Mouse (Mus musculus): ENCODE results near the gene Sbk2. TPM values are rescaled to one million over a fixed set of nuclear protein-coding genes. Genes with fewer than 3 reads are reported as not detected.

The Sbk2 gene
- polyA plus RNA-seq, 1 experiment from 2014 or later = not detected

DNA sequence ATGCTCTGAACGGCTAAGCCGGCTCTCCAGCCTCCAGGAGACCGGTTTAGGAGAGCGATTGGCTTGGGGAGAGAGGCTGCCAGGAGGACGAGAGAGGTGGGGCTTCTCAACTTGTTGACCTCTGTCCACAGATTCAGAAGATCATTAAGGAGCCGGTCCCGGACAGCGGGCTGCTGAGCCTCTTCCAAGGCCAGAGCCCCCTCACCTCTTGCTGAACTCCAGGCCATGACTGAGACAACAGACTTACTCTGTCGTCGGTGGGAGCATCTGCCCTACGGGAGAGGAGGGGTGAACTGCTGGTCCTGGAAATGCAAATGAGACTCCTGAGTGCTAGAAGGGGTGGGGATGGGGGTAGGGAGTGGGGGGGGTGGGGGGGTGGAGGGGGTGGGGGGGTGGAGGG is 69.0 kb downstream of the Sbk2 start:
- H3K4me1 ChIP-seq (ENCODE audit: control insufficient read depth, insufficient read depth, low read length) = no peaks in the 10 kb centered on the region
- DNase-seq (ENCODE audit: low spot score) (no peak), ATAC-seq (ENCODE audit: insufficient read depth, low FRiP score, low TSS enrichment) (no peak)
- 57% methylated on average over 10 of the region's 11 CpGs for WGBS
- no peak overlapping the region for H3K27ac ChIP-seq (ENCODE audit: low read depth, low read length)
- H3K4me3 ChIP-seq (ENCODE audit: low read depth, low read length) = no peak overlapping the region
- H3K36me3 ChIP-seq (ENCODE audit: control insufficient read depth, insufficient read depth, low read length) = no peaks in the 10 kb centered on the region
- H3K9me3 ChIP-seq (ENCODE audit: control insufficient read depth, low read length) = no peaks in the 10 kb centered on the region
- no peaks in the 10 kb centered on the region for H3K27me3 ChIP-seq (ENCODE audit: control insufficient read depth, insufficient read depth, low read length)
- no peak overlapping the region for H3K9ac ChIP-seq (ENCODE audit: low read length)
- no peak overlapping the region for H3K4me2 ChIP-seq (ENCODE audit: low read depth)

Other genes with a start within 250 kb of the Sbk2 start
- gene Tmem150b, start 239.2 kb downstream of the Sbk2 start, polyA plus RNA-seq (2014; fragmentation: Nextera tagmentation; extraction: Ambion mirVana) = 0.17 TPM in 1 of 2 replicates, not detected in the other
- gene Kmt5c, start 224.3 kb downstream of the Sbk2 start, polyA plus RNA-seq (2014; fragmentation: Nextera tagmentation; extraction: Ambion mirVana) = 80.6 and 87.0 TPM in 2 replicates
- gene Cox6b2, start 211.3 kb downstream of the Sbk2 start, polyA plus RNA-seq (2014; fragmentation: Nextera tagmentation; extraction: Ambion mirVana) = 23.0 and 27.0 TPM in 2 replicates
- not detected in 2 replicates for gene Fam71e2, start 193.1 kb downstream of the Sbk2 start, polyA plus RNA-seq (2014; fragmentation: Nextera tagmentation; extraction: Ambion mirVana)
- 0.16 TPM in 1 of 2 replicates, not detected in the other for gene Il11, start 181.5 kb downstream of the Sbk2 start, polyA plus RNA-seq (2014; fragmentation: Nextera tagmentation; extraction: Ambion mirVana)
- gene Tmem190, start 181.5 kb downstream of the Sbk2 start, polyA plus RNA-seq (2014; fragmentation: Nextera tagmentation; extraction: Ambion mirVana) = not detected in 2 replicates
- 1.7 and 2.2 TPM in 2 replicates for gene Tmem238, start 174.8 kb downstream of the Sbk2 start, polyA plus RNA-seq (2014; fragmentation: Nextera tagmentation; extraction: Ambion mirVana)
- 157 and 169 TPM in 2 replicates for gene Rpl28, start 171.5 kb downstream of the Sbk2 start, polyA plus RNA-seq (2014; fragmentation: Nextera tagmentation; extraction: Ambion mirVana)
- 422 and 471 TPM in 2 replicates for gene Ube2s, start 151.8 kb downstream of the Sbk2 start, polyA plus RNA-seq (2014; fragmentation: Nextera tagmentation; extraction: Ambion mirVana)
- gene Shisa7, start 119.7 kb downstream of the Sbk2 start, polyA plus RNA-seq (2014; fragmentation: Nextera tagmentation; extraction: Ambion mirVana) = 3.1 and 3.2 TPM in 2 replicates
- 2.4 and 2.5 TPM in 2 replicates for gene Isoc2b, start 94.1 kb downstream of the Sbk2 start, polyA plus RNA-seq (2014; fragmentation: Nextera tagmentation; extraction: Ambion mirVana)
- gene Isoc2a, start 87.3 kb downstream of the Sbk2 start, polyA plus RNA-seq (2014; fragmentation: Nextera tagmentation; extraction: Ambion mirVana) = 0.49 and 0.82 TPM in 2 replicates
- gene Gm36210, start 57.9 kb downstream of the Sbk2 start, polyA plus RNA-seq (2014; fragmentation: Nextera tagmentation; extraction: Ambion mirVana) = 0.29 TPM in 1 of 2 replicates, not detected in the other
- 3.5 and 3.8 TPM in 2 replicates for gene Zfp628, start 49.2 kb downstream of the Sbk2 start, polyA plus RNA-seq (2014; fragmentation: Nextera tagmentation; extraction: Ambion mirVana)
- gene Nat14, start 42.4 kb downstream of the Sbk2 start, polyA plus RNA-seq (2014; fragmentation: Nextera tagmentation; extraction: Ambion mirVana) = 6.4 and 7.1 TPM in 2 replicates
- gene Ssc5d, start 38.6 kb downstream of the Sbk2 start, polyA plus RNA-seq (2014; fragmentation: Nextera tagmentation; extraction: Ambion mirVana) = 2.8 and 3.3 TPM in 2 replicates
- 0.09 TPM in 1 of 2 replicates, not detected in the other for gene Sbk3, start 6.8 kb upstream of the Sbk2 start, polyA plus RNA-seq (2014; fragmentation: Nextera tagmentation; extraction: Ambion mirVana)
- 41.6 and 47.8 TPM in 2 replicates for gene Zfp579, start 31.8 kb upstream of the Sbk2 start, polyA plus RNA-seq (2014; fragmentation: Nextera tagmentation; extraction: Ambion mirVana)
- gene Zfp524, start 50.0 kb upstream of the Sbk2 start, polyA plus RNA-seq (2014; fragmentation: Nextera tagmentation; extraction: Ambion mirVana) = 7.8 and 10.1 TPM in 2 replicates
- 50.2 and 50.6 TPM in 2 replicates for gene Fiz1, start 50.3 kb upstream of the Sbk2 start, polyA plus RNA-seq (2014; fragmentation: Nextera tagmentation; extraction: Ambion mirVana)
- 0.36 and 1.1 TPM in 2 replicates for gene Gm44973, start 51.1 kb upstream of the Sbk2 start, polyA plus RNA-seq (2014; fragmentation: Nextera tagmentation; extraction: Ambion mirVana)
- gene Zfp865, start 56.0 kb upstream of the Sbk2 start, polyA plus RNA-seq (2014; fragmentation: Nextera tagmentation; extraction: Ambion mirVana) = 5.5 and 5.6 TPM in 2 replicates
- 6.4 and 8.3 TPM in 2 replicates for gene Ccdc106, start 56.1 kb upstream of the Sbk2 start, polyA plus RNA-seq (2014; fragmentation: Nextera tagmentation; extraction: Ambion mirVana)
- 0.50 TPM in 1 of 2 replicates, not detected in the other for gene 4632433K11Rik, start 69.7 kb upstream of the Sbk2 start, polyA plus RNA-seq (2014; fragmentation: Nextera tagmentation; extraction: Ambion mirVana)
- 2.7 and 3.2 TPM in 2 replicates for gene Zfp784, start 74.0 kb upstream of the Sbk2 start, polyA plus RNA-seq (2014; fragmentation: Nextera tagmentation; extraction: Ambion mirVana)
- 42.3 and 48.9 TPM in 2 replicates for gene Zfp580, start 87.1 kb upstream of the Sbk2 start, polyA plus RNA-seq (2014; fragmentation: Nextera tagmentation; extraction: Ambion mirVana)
- 167 and 186 TPM in 2 replicates for gene U2af2, start 97.7 kb upstream of the Sbk2 start, polyA plus RNA-seq (2014; fragmentation: Nextera tagmentation; extraction: Ambion mirVana)
- gene Epn1, start 115.8 kb upstream of the Sbk2 start, polyA plus RNA-seq (2014; fragmentation: Nextera tagmentation; extraction: Ambion mirVana) = 64.8 and 67.4 TPM in 2 replicates
- gene Rfpl4, start 152.5 kb upstream of the Sbk2 start, polyA plus RNA-seq (2014; fragmentation: Nextera tagmentation; extraction: Ambion mirVana) = not detected in 2 replicates
- gene Rasl2-9, start 161.5 kb upstream of the Sbk2 start, polyA plus RNA-seq (2014; fragmentation: Nextera tagmentation; extraction: Ambion mirVana) = not detected in 2 replicates
- gene Vmn1r55, start 185.3 kb upstream of the Sbk2 start, polyA plus RNA-seq (2014; fragmentation: Nextera tagmentation; extraction: Ambion mirVana) = not detected in 2 replicates
- not detected in 2 replicates for gene Vmn1r56, start 232.3 kb upstream of the Sbk2 start, polyA plus RNA-seq (2014; fragmentation: Nextera tagmentation; extraction: Ambion mirVana)